Mouse (Mus musculus) thymus, adult 2 months (tissue): ENCODE results near the gene Gpi1.

Experiments
- CTCF ChIP-seq: fragments of 200-500 bp; IDR thresholded peaks from 2 replicates; pipeline ENCODE4 v1.5.1; 2012; ENCODE audit warnings: mild to moderate bottlenecking, control low read depth, low read length, moderate library complexity, borderline replicate concordance; ENCODE audit not compliant: control insufficient read depth, poor library complexity, insufficient read depth; ENCODE audit errors: extremely low read depth
- POLR2A ChIP-seq: fragments of 200-500 bp; IDR thresholded peaks from 2 replicates; pipeline ENCODE4 v1.6.1; 2012; ENCODE audit warnings: mild to moderate bottlenecking, low read length, control low read depth, moderate library complexity; ENCODE audit not compliant: control insufficient read depth, poor library complexity, insufficient read depth; ENCODE audit errors: extremely low read depth

DNA sequence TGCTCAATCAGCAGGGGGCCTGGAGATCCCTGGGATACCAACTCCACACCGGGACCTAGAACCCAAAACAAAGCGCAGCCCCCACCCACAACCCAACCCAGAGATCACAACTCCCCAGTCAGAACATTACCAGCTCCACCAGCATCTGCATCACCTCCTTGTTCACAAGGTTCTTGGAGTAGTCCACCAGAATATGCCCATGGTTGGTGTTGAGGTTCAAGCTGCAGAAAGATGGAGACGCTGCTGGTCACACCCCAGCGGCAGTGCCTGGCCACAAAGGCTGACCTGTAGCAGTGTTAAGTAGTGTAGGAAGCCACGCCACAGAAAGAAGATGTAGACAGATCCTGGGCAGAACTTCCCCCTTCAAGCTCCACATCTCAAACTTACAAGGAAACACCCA, 983 bp downstream of the Gpi1 start:
- TF ChIP-seq POLR2A (no peak), CTCF (no peak)
